In the genomic region with DNA sequence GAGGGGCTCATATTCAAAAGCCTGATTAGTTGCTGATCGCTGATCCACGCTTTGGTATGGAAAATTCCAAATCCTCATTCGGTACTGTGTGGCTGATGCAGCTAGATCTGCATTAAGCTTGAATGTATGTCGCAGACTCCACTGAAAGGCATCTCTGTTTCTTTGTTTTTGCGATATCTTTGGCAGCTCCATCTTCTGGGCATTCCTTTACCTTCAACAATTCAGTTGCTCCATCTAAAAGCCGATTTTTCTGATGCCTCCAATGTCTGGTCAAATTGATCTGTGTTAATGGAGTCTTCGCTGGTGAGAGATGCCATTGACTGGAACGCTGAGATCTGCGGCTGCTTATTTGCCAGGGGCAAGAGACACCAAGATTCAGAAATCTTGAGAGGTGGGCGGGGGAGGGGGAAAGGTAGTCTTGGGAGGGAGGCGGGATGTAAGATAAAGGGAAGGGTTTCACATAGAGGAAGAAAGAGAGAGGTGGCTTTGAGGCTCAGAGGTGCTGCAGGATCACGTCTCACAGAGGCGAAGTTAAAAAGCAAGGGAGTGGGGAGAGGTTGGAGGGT, we compare ENCODE assay signal across 8 mouse cellular contexts. TPM values are rescaled to one million over a fixed set of nuclear protein-coding genes. Genes with fewer than 3 reads are reported as not detected.
A peak's percentile ranks its signal among the peaks of the same experiment; 100 is the strongest.
DNase-seq lines count a peak whose midpoint lies in the region; ATAC-seq lines count a peak whose summit lies in the region.

No protein-coding gene starts in this region.

- H3K36me3 ChIP-seq in intestine, embryonic 14.5 days (ENCODE audit: control insufficient read depth, insufficient read depth, low read length): no peaks in the 10 kb centered on the region
- no peaks in the 10 kb centered on the region for H3K36me3 ChIP-seq in intestine, embryonic 16.5 days (ENCODE audit: control insufficient read depth, insufficient read depth, low read length)
- H3K36me3 ChIP-seq in forebrain, embryonic 13.5 days (ENCODE audit: poor library complexity, severe bottlenecking): no peaks in the 10 kb centered on the region
- no peaks in the 10 kb centered on the region for H3K36me3 ChIP-seq in neural tube, embryonic 14.5 days (ENCODE audit: control insufficient read depth, insufficient read depth, low read length)

- H3K9me3 ChIP-seq in intestine, embryonic 14.5 days (ENCODE audit: control insufficient read depth, low read length): no peaks in the 10 kb centered on the region
- no peaks in the 10 kb centered on the region for H3K9me3 ChIP-seq in intestine, embryonic 16.5 days (ENCODE audit: control insufficient read depth, low read length)
- no peaks in the 10 kb centered on the region for H3K9me3 ChIP-seq in forebrain, embryonic 13.5 days (replicated peaks)
- no peaks in the 10 kb centered on the region for H3K9me3 ChIP-seq in neural tube, embryonic 14.5 days (ENCODE audit: control insufficient read depth, low read length)

- peaks cover 39% of the 10 kb centered on the region for H3K27me3 ChIP-seq in intestine, embryonic 14.5 days (replicated peaks; ENCODE audit: control insufficient read depth, insufficient read depth, low read length)
- peaks cover 5% of the 10 kb centered on the region; the same call in 1 of the 2 replicates for H3K27me3 ChIP-seq in intestine, embryonic 16.5 days (replicated peaks; ENCODE audit: control insufficient read depth, insufficient read depth, low read length)
- peaks cover 14% of the 10 kb centered on the region; the same call in 1 of the 2 replicates for H3K27me3 ChIP-seq in forebrain, embryonic 13.5 days
- H3K27me3 ChIP-seq in neural tube, embryonic 14.5 days (ENCODE audit: control insufficient read depth, insufficient read depth, low read length): no peaks in the 10 kb centered on the region

- 13% methylated on average over 13 of the region's 13 CpGs for WGBS in intestine, embryonic 14.5 days
- WGBS in intestine, embryonic 16.5 days: 13% methylated on average over 13 of the region's 13 CpGs
- 4% methylated on average over 13 of the region's 13 CpGs for WGBS in forebrain, embryonic 13.5 days
- 7% methylated on average over 13 of the region's 13 CpGs for WGBS in neural tube, embryonic 14.5 days

- H3K4me3 ChIP-seq in intestine, embryonic 14.5 days (ENCODE audit: low read depth, low read length): no peak overlapping the region
- no peak overlapping the region for H3K4me3 ChIP-seq in intestine, embryonic 16.5 days (ENCODE audit: low read length)
- peak overlapping the region; percentile 70 for H3K4me3 ChIP-seq in forebrain, embryonic 13.5 days
- peak overlapping the region; percentile 48 for H3K4me3 ChIP-seq in neural tube, embryonic 14.5 days (ENCODE audit: low read depth, low read length)

- H3K4me2 ChIP-seq in intestine, embryonic 14.5 days (ENCODE audit: low read length): peak overlapping the region; percentile 96
- no peak overlapping the region for H3K4me2 ChIP-seq in intestine, embryonic 16.5 days (ENCODE audit: low read depth, low read length)
- H3K4me2 ChIP-seq in forebrain, embryonic 13.5 days: peak overlapping the region; percentile 94
- H3K4me2 ChIP-seq in neural tube, embryonic 14.5 days (ENCODE audit: low read depth, low read length): peak overlapping the region; percentile 80

- H3K27ac ChIP-seq in intestine, embryonic 14.5 days (ENCODE audit: low read depth): no peak overlapping the region
- no peak overlapping the region for H3K27ac ChIP-seq in intestine, embryonic 16.5 days (ENCODE audit: low read length)
- peak overlapping the region; percentile 51 for H3K27ac ChIP-seq in forebrain, embryonic 13.5 days
- H3K27ac ChIP-seq in neural tube, embryonic 14.5 days (ENCODE audit: low read depth, low read length): peak overlapping the region; percentile 97

- H3K4me1 ChIP-seq in intestine, embryonic 14.5 days (replicated peaks; ENCODE audit: control insufficient read depth, insufficient read depth, low read length): peaks cover 3% of the 10 kb centered on the region; the same call in 1 of the 2 replicates
- H3K4me1 ChIP-seq in intestine, embryonic 16.5 days (ENCODE audit: control insufficient read depth, insufficient read depth, low read length): peaks cover 9% of the 10 kb centered on the region; the same call in 1 of the 2 replicates
- H3K4me1 ChIP-seq in forebrain, embryonic 13.5 days: peaks cover 22% of the 10 kb centered on the region
- H3K4me1 ChIP-seq in neural tube, embryonic 14.5 days (ENCODE audit: control insufficient read depth, insufficient read depth, low read length): no peaks in the 10 kb centered on the region

- intact Hi-C loops in gastrocnemius, postnatal 36 days (cut with DNase I): no loop called here

- H3K9ac ChIP-seq in intestine, embryonic 14.5 days (ENCODE audit: low read length): no peak overlapping the region
- no peak overlapping the region for H3K9ac ChIP-seq in intestine, embryonic 16.5 days (ENCODE audit: low read depth, low read length)
- H3K9ac ChIP-seq in forebrain, embryonic 13.5 days: peak overlapping the region; percentile 80
- peak overlapping the region; percentile 76 for H3K9ac ChIP-seq in neural tube, embryonic 14.5 days (replicated peaks; ENCODE audit: low read depth, low read length)

- ATAC-seq in intestine, embryonic 14.5 days (replicated peaks; ENCODE audit: low FRiP score, low TSS enrichment, low read depth): no peak
- ATAC-seq in intestine, embryonic 16.5 days: no peak
- no peak for ATAC-seq in forebrain, embryonic 13.5 days
- ATAC-seq in neural tube, embryonic 14.5 days (ENCODE audit: low read depth): no peak

- DNase-seq in intestine, embryonic 14.5 days (ENCODE audit: low spot score): peak; percentile 51
- DNase-seq in left cerebral cortex, adult 18-20 months (ENCODE audit: low spot score in 2 of 2): peak; percentile 25 to 50
- no peak for DNase-seq in gastrocnemius, postnatal 36 days
- DNase-seq in urinary bladder, postnatal 25 days (ENCODE audit: low spot score): no peak
- DNase-seq in lung, postnatal 4 days: no peak

RNA-seq across cellular contexts. Expression of gene Tmeff2, which starts 25.0 kb away (rescaled TPM):
- 20.7 and 21.6 TPM in 2 replicates for polyA plus RNA-seq in intestine, embryonic 14.5 days (2014; fragmentation: Nextera tagmentation; extraction: Ambion mirVana)
- 9.9 and 10.7 TPM in 2 replicates for polyA plus RNA-seq in intestine, embryonic 16.5 days (2015; fragmentation: Nextera tagmentation; extraction: Ambion mirVana)
- polyA plus RNA-seq in forebrain, embryonic 13.5 days (2015; fragmentation: Nextera tagmentation; extraction: Ambion mirVana): 14.3 and 19.9 TPM in 2 replicates
- total RNA-seq in left cerebral cortex, adult 18-20 months (2021): 10 to 100 TPM; 46.9 to 49.9 TPM
- polyA plus RNA-seq in neural tube, embryonic 14.5 days (2014; fragmentation: Nextera tagmentation; extraction: Ambion mirVana): 95.9 and 128 TPM in 2 replicates
- total RNA-seq in gastrocnemius, postnatal 36 days (2021): 1 to 10 TPM; 1.0 to 1.1 TPM

Comparison
In these comparisons a context has a peak if more than half of its experiments do, and no peak if none do; other contexts are left out.
1. DNase-seq: peak in intestine, embryonic 14.5 days (single experiment) and left cerebral cortex, adult 18-20 months (2 of 2); none in gastrocnemius, postnatal 36 days (0 of 2), urinary bladder, postnatal 25 days (single experiment) and lung, postnatal 4 days (0 of 2).
2. H3K27ac ChIP-seq: peak in forebrain, embryonic 13.5 days (single experiment) and neural tube, embryonic 14.5 days (single experiment); none in intestine, embryonic 14.5 days (single experiment) and intestine, embryonic 16.5 days (single experiment).
3. H3K4me3 ChIP-seq: peak in forebrain, embryonic 13.5 days (single experiment) and neural tube, embryonic 14.5 days (single experiment); none in intestine, embryonic 14.5 days (single experiment) and intestine, embryonic 16.5 days (single experiment).
4. H3K9ac ChIP-seq: peak in forebrain, embryonic 13.5 days (single experiment) and neural tube, embryonic 14.5 days (single experiment); none in intestine, embryonic 14.5 days (single experiment) and intestine, embryonic 16.5 days (single experiment).